Mouse (Mus musculus): ENCODE results near the gene Cdx2. TPM values are rescaled to one million over a fixed set of nuclear protein-coding genes. Genes with fewer than 3 reads are reported as not detected.
A peak's percentile ranks its signal among the peaks of the same experiment; 100 is the strongest.

The Cdx2 gene
- total RNA-seq, 2 experiments from 2014 or later: not detected

DNA sequence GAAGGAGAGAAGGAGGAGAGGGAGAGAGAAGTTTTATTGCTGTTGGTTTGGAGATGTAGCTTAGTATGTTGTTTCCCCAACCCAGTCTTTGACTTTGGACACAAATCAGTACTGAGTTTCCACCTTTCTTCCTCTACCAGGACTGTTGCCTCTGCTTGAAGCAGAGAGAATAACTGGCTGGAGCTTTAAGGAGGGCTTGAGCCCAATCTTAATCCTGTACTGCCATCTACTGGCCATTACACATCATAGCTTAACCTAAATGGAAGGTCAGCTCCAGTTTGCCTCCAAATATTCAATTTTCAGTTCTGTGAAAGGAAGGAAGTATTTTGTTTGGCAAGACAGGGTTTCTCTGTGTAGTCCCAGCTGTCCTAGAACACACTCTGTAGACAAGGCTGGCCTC, 12.6 kb upstream of the Cdx2 start:
- peak; percentile 34 to 55 for DNase-seq (ENCODE audit: low spot score in 2 of 2)

DNA sequence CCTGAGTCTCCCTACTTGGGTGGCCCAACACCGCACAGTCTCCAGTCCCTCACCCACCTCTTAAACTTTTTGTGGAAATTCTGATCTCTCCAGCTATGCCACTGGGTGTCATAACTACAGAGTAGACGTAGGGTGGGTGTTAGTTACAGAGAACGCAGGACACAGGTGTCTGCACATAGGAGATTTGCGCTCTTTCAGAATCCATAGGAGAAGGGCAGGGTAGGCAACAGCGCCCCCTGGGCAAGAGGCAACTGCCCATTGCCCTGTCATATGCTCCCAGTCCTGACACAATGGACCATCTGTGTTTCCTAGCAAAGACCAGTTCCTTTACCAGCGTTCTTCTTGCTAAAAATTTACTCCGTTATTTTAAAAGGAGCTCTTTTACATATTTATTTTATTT, 10.9 kb upstream of the Cdx2 start:
- intact Hi-C loops (cut with DNase I): loop anchor here (2.0 to 5.0 kb wide), 4 partner anchors 403 to 643 kb away; no protein-coding TSS in a partner anchor
- DNase-seq (ENCODE audit: low spot score in 2 of 2): no peak

More for the DNA sequence above, 12.6 kb upstream of the Cdx2 start:
- intact Hi-C loops (cut with DNase I): loop anchor here (2.0 to 5.0 kb wide), 4 partner anchors 405 to 645 kb away; no protein-coding TSS in a partner anchor

DNA sequence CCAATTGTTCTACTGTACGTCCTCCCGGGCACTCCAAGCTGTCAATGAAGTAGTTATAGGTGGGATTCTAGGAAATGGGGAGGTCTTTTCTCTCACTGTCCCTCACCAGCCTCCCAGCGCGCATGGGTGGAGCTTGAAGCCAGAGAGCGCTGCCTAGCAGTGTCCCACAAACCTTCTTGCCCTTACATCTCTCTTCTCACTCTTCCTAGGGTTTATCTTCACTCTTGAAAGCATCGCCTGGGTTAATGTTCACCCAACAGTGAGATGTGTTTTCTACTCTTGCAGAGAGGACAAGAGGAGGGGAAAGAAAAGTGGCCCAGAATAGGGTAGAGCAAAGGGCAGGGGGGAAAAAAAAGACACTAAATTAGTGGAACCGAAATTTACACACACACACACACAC, 10.3 kb upstream of the Cdx2 start:
- no peak for DNase-seq (ENCODE audit: low spot score in 2 of 2)
- intact Hi-C loops (cut with DNase I): loop anchor here (5.0 kb wide), 1 partner anchor 610 kb away; no protein-coding TSS in a partner anchor

- intact Hi-C loops (cut with DNase I): loop anchor here (5.0 kb wide), 1 partner anchor 608 kb away; no protein-coding TSS in a partner anchor
- no peak for DNase-seq (ENCODE audit: low spot score in 2 of 2)
These were observed 8.5 kb upstream of the Cdx2 start for GRCm38 (mm10) chr5:147315432-147316075.

- intact Hi-C loops (cut with DNase I): loop anchor here (5.0 kb wide), 2 partner anchors 43 to 608 kb away; no protein-coding TSS in a partner anchor
- no peak for DNase-seq (ENCODE audit: low spot score in 2 of 2)
These were observed 7.8 kb upstream of the Cdx2 start for GRCm38 (mm10) chr5:147314646-147315431.

DNA sequence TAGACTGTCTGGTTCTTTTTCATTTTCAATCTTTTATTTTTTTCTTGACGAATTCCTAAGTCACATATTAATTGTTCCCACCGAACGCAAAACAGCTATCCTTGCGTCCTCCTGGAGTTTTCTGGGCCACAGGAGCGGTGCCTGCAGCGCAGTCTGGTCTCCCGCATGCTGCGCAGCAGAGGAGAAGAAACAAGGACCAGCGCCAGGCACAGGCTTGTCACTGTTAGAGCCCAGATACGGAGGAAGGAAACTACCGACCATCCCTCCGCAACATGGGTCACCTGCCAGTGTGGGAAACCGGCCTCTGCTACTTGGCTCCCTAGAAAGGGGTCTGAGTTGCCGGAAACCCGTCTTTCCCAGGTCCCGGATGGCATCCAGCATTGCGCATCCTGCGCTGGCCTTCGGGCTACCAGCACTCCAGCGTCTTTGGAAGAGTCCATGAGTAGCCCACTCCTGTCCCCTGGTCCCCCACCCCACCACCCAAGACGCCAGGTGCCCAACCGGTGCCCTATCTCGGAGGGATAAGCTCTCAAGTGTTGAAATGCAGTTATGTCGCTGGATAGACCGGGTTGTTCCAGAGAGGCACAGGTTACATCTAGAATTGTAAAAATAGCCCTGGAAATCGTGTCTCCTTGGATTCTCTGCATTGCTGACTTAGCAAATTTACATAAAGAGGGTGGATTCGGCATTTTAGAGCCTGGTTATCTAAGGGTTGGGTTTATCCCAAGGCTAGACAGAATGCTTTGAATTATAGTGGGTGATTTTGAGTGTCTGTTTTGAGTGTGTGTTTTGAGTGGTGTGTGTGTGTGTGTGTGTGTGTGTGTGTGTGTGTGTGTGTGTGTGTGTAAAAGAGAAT, 6.0 kb upstream of the Cdx2 start:
- no peak for DNase-seq (ENCODE audit: low spot score in 2 of 2)
- intact Hi-C loops (cut with DNase I): loop anchor here (5.0 kb wide), 1 partner anchor 41 kb away; no protein-coding TSS in a partner anchor

DNA sequence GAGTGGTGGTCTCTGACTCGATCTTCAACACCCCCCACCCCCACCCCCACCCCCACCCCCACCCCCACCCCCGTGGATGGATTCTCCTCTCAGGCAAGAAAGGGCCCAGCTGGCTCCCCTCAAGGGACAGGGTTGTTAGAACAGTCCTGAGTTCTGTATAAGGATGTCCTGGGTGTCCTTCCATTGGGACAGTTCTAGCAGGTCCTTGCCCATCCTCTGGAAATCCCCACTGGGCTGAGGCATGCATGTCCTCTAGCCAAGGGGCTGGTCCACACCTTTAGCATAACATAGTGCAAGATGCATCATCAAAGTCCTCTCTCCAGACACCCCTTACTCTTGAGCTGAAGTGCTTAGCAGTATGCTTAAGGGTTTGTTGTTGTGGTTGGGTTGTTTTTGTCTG, 2.7 kb upstream of the Cdx2 start:
- no peak for DNase-seq (ENCODE audit: low spot score in 2 of 2)
- intact Hi-C loops (cut with DNase I): loop anchor here (5.0 kb wide), 2 partner anchors 37 to 117 kb away; no protein-coding TSS in a partner anchor

GRCm38 (mm10) chr5:147308451-147308850, 1.4 kb upstream of the Cdx2 start:
- DNase-seq (ENCODE audit: low spot score in 2 of 2): no peak
- intact Hi-C loops (cut with DNase I): loop anchor here (5.0 kb wide), 1 partner anchor 116 kb away; no protein-coding TSS in a partner anchor

DNA sequence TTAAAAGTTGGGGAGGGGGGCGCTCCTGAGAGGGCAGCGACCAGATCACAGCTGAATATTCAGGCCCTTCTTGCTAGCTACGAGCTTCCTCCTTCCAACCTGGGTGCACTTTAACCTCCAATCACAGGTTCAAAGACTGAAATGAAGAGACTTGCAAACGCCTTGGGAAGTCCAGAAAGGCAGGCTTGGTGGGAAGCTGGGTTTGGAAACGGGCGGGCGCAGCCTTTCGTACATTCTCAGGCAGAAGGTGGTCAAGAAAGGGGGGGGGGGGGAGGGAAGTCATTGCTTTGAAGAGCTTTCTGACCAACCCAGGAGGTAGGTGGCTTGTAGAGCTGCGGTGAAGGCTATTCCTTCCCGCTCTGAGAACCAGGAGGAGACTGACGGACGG, 322 bp upstream of the Cdx2 start:
- DNase-seq (ENCODE audit: low spot score in 2 of 2): no peak
- intact Hi-C loops (cut with DNase I): loop anchor here (5.0 kb wide), 1 partner anchor 115 kb away; no protein-coding TSS in a partner anchor

- no peak for DNase-seq (ENCODE audit: low spot score in 2 of 2)
- intact Hi-C loops (cut with DNase I): loop anchor here (5.0 kb wide), 1 partner anchor 114 kb away; no protein-coding TSS in a partner anchor
These were observed 1.0 kb downstream of the Cdx2 start for GRCm38 (mm10) chr5:147305856-147306637.

DNA sequence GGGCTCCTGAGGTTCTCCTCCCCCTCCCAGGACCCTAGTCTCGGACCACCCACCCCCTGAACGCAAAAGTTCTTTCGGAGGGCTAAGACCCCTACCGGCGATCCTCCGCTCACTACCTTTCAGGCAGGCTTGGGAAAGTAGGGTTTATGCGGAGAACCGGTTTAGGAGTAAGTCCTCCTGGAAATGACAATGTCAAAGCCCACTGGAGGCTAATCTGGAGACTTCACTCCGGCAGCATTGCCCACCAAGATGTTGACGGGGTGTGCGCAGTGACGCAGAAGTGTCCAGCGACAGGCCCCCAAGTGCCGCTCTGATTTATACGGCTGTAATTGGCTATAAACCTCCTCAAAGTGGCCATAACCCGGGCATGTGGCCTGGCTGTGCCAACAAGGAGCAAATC, 1.9 kb downstream of the Cdx2 start:
- intact Hi-C loops (cut with DNase I): loop anchor here (5.0 kb wide), 1 partner anchor 113 kb away; no protein-coding TSS in a partner anchor
- DNase-seq (ENCODE audit: low spot score in 2 of 2): no peak

DNA sequence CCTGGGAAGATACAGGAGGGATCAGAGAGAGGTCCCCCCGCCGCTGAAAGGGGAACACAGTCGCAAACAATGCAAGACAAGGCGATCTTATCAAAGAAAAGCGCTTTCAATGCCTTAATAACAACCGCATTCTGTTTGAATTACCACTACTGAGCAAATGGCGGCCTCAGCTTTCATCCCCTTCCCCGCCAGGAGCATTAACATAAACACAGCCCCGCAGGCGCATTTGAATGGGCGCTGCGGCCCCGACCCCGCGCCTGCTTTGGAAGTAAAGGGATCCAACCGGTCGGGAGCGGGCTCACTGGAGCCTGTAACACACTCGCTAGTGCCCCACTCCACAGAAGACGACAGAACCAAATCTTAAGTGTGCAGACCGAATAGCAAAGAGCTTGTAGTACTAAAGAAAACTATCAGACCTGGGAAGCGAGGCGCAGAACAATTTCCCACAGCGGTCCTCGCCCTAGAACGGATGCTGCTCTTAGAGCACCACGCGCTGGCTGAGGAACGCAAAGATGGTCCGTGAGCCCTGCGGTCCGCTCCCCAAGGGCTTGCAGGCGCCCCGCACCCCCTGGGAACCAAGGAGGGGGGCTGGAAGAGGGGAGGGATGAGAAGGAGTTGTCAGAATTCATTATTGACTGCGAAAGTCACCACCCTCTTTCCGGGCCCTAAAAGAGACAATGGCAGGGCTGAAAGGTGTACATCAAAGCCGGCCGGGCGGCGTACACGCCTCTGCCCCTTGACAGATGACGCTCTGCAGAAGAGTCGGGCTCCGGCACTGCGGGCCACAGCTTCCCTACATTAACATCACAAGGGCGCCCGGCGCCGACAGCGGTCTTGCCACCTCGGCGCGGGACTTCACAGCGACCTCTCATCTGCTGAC, 2.6 kb downstream of the Cdx2 start:
- no peak for DNase-seq (ENCODE audit: low spot score in 2 of 2)
- intact Hi-C loops (cut with DNase I): loop anchor here (5.0 kb wide), 1 partner anchor 112 kb away; no protein-coding TSS in a partner anchor

GRCm38 (mm10) chr5:147302746-147303400, 4.2 kb downstream of the Cdx2 start:
- intact Hi-C loops (cut with DNase I): no loop called here
- no peak for DNase-seq (ENCODE audit: low spot score in 2 of 2)

GRCm38 (mm10) chr5:147302141-147302540, 4.9 kb downstream of the Cdx2 start:
- DNase-seq (ENCODE audit: low spot score in 2 of 2): no peak
- intact Hi-C loops (cut with DNase I): no loop called here

DNA sequence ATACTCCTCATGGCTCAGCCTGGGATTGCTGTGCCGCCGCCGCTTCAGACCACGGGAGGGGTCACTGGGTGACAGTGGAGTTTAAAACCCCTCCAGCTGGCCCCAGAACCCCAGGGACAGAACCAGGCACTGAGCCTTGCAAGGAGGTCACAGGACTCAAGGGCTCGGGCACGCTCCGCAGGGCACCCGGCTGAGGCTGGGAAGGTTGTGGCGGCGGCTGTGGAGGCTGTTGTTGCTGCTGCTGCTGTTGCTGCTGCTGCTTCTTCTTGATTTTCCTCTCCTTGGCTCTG, 5.3 kb downstream of the Cdx2 start:
- DNase-seq (ENCODE audit: low spot score in 2 of 2): no peak
- intact Hi-C loops (cut with DNase I): no loop called here

GRCm38 (mm10) chr5:147300917-147301780, 5.9 kb downstream of the Cdx2 start:
- no peak for DNase-seq (ENCODE audit: low spot score in 2 of 2)
- intact Hi-C loops (cut with DNase I): no loop called here

All from left cerebral cortex, postnatal 14 days (tissue).